Mouse (Mus musculus) layer of hippocampus, adult 18-20 months (tissue): ENCODE measurements around the gene Atp5j. TPM values are rescaled to one million over a fixed set of nuclear protein-coding genes. Genes with fewer than 3 reads are reported as not detected.

Experiments
- DNase-seq, 2 experiments: peaks; one replicate each; pipeline ENCODE4 v3.0.0; 2022; ENCODE audit warnings: low spot score in 2 of 2
- total RNA-seq, 2 experiments: library from RNA; stranded (reverse); gene quantifications; 2 replicates each; pipeline ENCODE4 v1.2.3; 2021

Gene Atp5j
- total RNA-seq, 2 experiments from 2014 or later = 346 to 363 TPM

GRCm38 (mm10) chr16:84810254-84810653 is 25.2 kb downstream of the Atp5j start:
- DNase-seq = no peak

DNA sequence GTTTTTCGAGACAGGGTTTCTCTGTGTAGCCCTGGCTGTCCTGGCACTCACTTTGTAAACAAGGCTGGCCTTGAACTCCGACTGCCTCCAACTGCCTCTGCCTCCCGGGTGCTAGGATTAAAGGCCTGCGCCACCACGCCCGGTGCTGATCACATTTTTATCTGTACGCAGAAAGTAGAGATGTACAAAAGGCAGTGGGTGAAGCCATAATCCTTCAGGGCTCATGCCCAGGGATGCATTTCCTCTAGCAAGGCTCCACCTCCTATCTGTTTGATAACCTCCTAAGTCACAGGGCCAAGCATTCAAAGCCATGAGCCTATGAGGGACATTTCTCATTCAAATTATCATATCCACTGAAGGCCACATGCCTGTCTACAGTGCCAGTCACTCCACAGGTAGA is 27.6 kb downstream of the Atp5j start:
- DNase-seq = no peak

- DNase-seq = no peak
These were observed 29.2 kb downstream of the Atp5j start for GRCm38 (mm10) chr16:84806175-84806574.

- DNase-seq = no peak
These were observed 30.6 kb downstream of the Atp5j start for GRCm38 (mm10) chr16:84804866-84805265.

DNA sequence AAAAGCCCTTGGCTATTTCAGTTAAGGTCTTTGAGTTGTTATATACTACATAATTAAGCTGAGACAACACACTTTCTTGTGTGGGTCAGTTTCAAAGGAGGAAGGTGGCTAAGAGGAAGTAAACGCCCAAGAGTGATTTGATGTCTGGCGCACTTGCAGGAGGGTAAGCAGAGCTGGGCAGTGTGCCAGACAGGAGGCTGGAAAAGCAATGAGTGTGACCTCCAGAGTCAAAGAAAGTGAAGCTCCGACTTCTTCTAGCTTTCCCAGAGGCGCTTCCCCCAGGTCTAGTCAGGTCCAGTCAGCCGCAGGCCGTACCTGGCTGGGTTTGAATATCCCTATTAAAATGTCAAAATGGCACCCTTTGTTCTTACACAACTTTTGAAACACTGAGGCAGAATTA is 33.2 kb downstream of the Atp5j start:
- DNase-seq = no peak

DNA sequence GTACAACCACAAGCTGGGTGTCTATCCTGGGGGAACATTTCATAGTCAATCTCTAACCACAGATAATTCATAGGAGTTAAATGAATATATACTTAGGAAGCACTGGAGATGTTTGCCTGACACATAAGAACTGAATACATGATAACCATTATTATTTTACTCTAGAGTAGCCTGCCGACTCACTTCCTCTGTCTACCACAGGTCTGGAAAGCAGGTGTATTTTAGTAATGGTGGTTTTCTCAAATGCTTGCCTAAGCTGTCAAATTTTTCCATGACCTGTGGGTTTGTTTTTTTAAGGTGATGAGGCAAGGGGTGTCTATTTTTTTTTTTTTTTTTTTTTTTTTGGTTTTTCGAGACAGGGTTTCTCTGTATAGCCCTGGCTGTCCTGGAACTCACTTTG is 35.4 kb downstream of the Atp5j start:
- no peak for DNase-seq

DNA sequence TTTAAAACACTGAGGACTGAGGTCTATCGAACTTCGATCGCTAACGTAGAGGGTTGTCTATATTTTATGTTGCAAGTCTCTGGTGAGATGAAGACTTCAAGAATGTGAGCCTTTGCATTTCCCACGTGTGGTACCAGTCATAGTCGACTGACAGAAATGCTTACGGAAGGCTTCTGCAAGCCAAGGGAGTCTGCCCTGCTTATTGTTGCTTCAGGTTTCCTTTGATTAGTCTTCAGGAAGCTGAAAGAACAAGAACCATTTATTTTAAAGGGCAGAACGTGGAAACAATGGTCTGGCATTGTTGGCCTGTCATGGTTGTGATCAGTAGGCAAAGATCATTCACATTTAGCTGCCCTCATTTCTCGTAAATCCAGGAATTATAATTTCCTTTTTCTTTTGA is 38.7 kb downstream of the Atp5j start:
- no peak for DNase-seq

- DNase-seq = no peak
These were observed 40.1 kb downstream of the Atp5j start for GRCm38 (mm10) chr16:84795337-84795736.

- no peak for DNase-seq
These were observed 42.0 kb downstream of the Atp5j start for GRCm38 (mm10) chr16:84793401-84793800.

DNA sequence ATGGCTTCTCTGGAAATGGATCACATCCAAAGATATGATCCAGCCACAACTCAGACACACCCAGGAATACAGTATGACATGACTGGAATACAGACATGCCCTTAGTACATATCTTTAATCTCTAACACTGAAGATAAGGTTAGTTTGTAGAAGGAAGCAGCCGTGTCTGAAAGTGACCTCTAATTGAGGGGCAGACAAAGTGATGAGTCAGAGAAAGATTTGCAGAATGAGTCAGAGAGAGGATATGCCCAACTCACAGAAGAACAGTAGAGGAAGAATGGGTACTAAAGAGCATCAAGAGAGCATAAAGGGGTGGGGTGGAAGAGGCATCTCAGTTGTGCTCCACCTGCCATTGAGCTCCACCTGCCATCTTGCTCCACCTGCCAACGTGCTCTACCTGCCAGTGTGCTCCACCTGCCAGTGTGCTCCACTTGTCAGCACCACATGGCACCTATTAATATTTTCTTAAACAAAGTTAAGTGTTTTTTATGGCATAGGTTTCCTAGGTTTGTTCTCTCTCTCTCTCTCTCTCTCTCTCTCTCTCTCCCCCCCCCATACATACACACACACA is 44.7 kb downstream of the Atp5j start:
- DNase-seq = no peak

DNA sequence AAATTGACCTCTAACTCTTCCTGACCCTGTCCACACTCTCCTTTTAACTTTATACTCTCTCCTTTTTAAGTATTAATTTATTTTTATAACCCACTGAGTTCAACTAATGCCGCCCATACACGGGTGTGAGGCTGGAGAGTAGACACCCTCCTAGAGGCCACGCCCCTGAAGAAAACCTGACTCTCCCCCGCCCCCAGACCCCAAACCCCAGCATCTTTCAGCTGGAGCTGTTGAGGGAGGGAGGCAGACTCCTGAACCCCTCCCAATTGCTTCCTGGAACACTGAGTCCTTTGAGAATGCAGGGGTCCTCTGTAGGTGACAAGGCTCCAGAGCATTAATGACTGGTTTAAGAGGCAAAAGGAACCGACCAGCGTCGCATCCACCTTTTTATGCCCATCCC is 50.5 kb downstream of the Atp5j start:
- DNase-seq = no peak

- DNase-seq = no peak
These were observed 52.1 kb downstream of the Atp5j start for GRCm38 (mm10) chr16:84783279-84783678.

DNA sequence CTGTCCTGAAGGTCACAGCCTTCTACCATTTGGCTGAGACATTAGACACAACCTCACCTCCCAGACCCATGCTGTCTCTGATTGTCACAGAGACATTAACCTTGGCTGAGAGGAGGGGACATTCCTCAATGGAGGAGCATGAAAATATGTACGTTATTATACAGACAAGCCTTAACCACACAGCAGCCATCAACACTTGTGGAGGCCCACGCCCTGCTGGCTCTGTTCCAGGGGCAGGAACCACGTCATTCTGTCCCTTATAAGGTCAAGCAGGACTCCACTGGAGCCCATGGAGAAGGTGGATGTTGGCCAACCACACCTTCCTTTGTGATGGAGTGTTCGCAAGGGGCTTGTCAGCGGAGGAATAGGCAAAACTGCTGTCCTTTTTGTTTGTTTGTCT is 55.7 kb downstream of the Atp5j start:
- DNase-seq = no peak

DNA sequence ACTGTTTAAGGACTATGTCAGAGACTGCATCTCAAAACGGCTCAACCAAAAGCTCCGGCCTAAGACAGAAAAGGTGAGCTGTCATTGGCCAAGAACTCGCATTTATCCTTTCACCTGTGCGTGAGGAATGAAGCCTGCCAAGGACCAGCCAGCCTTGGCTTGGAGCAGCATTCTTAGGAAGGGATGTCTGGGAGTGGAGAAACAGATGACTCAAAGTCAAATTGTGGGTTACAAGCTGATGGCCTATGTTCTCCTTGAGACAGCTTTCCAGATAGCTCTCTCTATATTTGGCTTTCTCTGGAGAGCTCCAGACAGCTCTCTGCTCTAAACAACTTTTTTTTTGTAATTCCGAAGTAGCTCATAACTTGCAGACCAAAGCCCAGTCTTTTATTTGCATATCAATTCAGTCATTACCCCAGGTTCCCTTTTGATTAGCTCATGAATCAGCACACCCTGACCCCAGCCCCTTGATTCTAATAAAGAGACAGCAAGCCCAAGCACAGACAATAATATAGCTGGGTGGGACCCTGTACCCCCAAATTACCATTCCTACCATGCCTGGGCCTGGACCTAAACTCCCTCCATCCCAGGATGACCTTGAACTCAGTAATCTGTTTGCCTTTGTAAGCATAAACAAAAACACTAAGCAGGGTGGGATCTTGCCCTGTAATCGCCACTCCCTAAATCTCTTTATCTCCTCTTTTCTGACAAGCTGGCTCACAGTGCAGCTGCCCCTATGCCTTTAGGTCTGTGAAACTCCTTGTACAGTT is 56.4 kb downstream of the Atp5j start:
- DNase-seq = no peak

- DNase-seq = no peak
These were observed 57.0 kb downstream of the Atp5j start for GRCm38 (mm10) chr16:84778431-84778830.

Other genes with a start within 250 kb of the Atp5j start
- 10 to 100 TPM; 21.3 to 22.5 TPM for gene Mrpl39, start 99.9 kb downstream of the Atp5j start, total RNA-seq
- gene Jam2, start 61.5 kb downstream of the Atp5j start, total RNA-seq = 10 to 100 TPM; 18.2 to 22.6 TPM
- 10 to 100 TPM; 26.9 to 27.1 TPM for gene Gabpa, start 700 bp downstream of the Atp5j start, total RNA-seq